Mouse (Mus musculus) cortical plate, adult 2 months (tissue): Measurements from ENCODE around the gene Mov10.

Experiments
- CTCF ChIP-seq: fragments of 200-500 bp; IDR thresholded peaks from 2 replicates; pipeline ENCODE4 v1.5.1; 2011; ENCODE audit warnings: mild to moderate bottlenecking, control low read depth, low read length; ENCODE audit not compliant: insufficient read depth; ENCODE audit errors: extremely low read depth
- POLR2A ChIP-seq: fragments of 200-500 bp; IDR thresholded peaks from 2 replicates; pipeline ENCODE4 v1.6.1; 2011; ENCODE audit warnings: mild to moderate bottlenecking, low read length, control low read depth; ENCODE audit not compliant: insufficient read depth; ENCODE audit errors: extremely low read depth

DNA sequence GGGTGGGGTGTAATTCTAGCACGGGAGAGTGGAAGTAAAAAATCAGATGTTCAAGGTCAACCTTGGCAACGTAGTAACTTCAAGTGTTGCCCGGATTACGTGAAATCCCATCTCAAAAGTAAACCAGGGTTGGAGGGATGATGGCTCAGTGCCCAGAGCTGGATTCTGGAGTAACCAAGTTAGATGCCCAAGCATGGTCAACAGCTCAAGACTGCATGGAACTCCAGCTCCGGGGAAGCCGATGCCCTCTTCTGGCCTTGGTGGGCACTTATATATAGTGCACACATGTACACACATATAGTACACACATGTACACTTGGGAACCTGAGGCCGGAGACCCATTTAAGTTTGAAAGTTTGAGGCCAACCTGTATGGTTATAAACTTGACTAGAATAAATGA, 2.2 kb downstream of the Mov10 start:
- TF ChIP-seq CTCF (no peak), POLR2A (no peak)
